Mouse (Mus musculus): ENCODE data around the gene Ngp. TPM values are rescaled to one million over a fixed set of nuclear protein-coding genes. Genes with fewer than 3 reads are reported as not detected.

Gene Ngp
- polyA plus RNA-seq, 1 experiment from 2014 or later: not detected

DNA sequence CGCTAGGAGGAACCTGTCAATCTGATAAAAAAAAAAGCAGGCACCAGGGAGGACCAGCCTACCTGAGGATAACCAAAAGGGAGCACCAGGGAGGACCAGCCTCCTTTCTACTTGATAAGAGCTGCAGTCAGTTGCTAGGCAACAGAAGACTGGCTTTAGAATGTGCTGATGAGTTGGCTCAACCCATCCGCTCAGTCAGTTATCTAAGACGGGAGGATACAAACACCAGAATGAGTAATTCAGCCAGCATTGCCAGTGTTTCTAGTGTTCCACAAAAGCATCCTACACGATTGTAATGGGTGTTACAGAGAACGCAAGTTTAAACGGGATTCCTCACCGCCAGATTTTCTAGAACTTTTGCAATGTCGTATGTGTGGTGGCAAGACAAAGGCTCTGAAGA lies 11.7 kb downstream of the Ngp start:
- no peak for TF ChIP-seq CTCF (IDR thresholded peaks at IDR 0.05)
- CTCF ChIA-PET: no interaction called here
- POLR2A ChIA-PET: interaction anchor here (0.6 kb wide), 2 partner anchors 17 to 55 kb away, joined by 3 read pairs; no protein-coding TSS in a partner anchor
- no peaks in the 10 kb centered on the region for H3K27me3 ChIP-seq
- in situ Hi-C loops (cut with MboI; ENCODE audit: low pct_unique_long_range_greater_than_20kb): loop anchor here (10.0 kb wide), 1 partner anchor 194 kb away; the partner anchor contains the start of gene Nradd
- no peak for ATAC-seq
- DNase-seq (ENCODE audit: low read depth, low spot score): no peak

DNA sequence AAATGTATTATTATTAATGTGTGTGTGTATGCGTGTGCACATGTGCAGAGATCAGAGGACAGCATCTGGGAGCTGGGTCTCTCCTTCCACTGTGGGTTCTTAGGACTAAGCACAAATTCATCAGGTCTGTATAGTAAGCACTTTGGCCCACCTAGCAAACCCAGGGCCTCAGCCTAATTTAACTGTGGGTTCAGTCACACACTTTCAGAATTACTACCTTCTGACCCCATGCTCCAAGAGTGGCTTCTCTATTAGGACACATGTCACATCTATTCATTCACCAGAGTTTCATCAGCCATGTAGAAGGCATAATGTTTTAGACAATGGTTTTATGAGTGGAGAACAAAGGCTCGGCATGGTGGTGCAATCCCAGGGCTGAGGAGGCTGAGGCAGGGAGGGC lies 13.5 kb downstream of the Ngp start:
- in situ Hi-C loops (cut with MboI; ENCODE audit: low pct_unique_long_range_greater_than_20kb): loop anchor here (10.0 kb wide), 1 partner anchor 192 kb away; the partner anchor contains the start of gene Nradd
- ChIA-PET CTCF (no interaction called here), POLR2A (no interaction called here)
- ATAC-seq: no peak
- DNase-seq (ENCODE audit: low read depth, low spot score): no peak
- no peaks in the 10 kb centered on the region for H3K27me3 ChIP-seq
- no peak for TF ChIP-seq CTCF (IDR thresholded peaks at IDR 0.05)

DNA sequence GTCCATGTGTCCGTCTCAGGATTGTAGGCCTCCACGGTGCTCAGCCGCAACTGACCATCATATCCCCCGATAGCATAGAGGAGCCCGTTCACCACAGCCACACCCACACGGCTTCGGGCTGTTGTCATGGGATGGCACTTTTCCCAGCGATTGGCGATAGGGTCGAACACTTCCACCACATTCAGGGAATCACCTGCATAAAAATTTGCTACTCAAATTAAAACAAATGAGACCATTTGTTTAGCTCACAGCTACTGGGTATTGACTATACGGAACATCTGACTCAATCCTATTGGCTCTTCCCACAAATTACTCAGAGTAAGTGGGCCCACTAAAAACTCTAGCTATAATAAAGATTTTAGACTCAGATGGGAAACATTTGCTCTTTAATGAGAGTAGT lies 16.5 kb downstream of the Ngp start:
- CTCF ChIA-PET: no interaction called here
- H3K27me3 ChIP-seq: no peaks in the 10 kb centered on the region
- POLR2A ChIA-PET: no interaction called here
- no peak for TF ChIP-seq CTCF (IDR thresholded peaks at IDR 0.05)
- no peak for DNase-seq (ENCODE audit: low read depth, low spot score)
- no peak for ATAC-seq
- in situ Hi-C loops (cut with MboI; ENCODE audit: low pct_unique_long_range_greater_than_20kb): loop anchor here (10.0 kb wide), 1 partner anchor 189 kb away; the partner anchor contains the start of gene Nradd

- ATAC-seq (no peak), DNase-seq (ENCODE audit: low read depth, low spot score) (no peak)
- POLR2A ChIA-PET: no interaction called here
- in situ Hi-C loops (cut with MboI; ENCODE audit: low pct_unique_long_range_greater_than_20kb): loop anchor here (10.0 kb wide), 1 partner anchor 335 kb away; no protein-coding TSS in a partner anchor
- no peaks in the 10 kb centered on the region for H3K27me3 ChIP-seq
- no peak for TF ChIP-seq CTCF (IDR thresholded peaks at IDR 0.05)
- CTCF ChIA-PET: interaction anchor here (0.7 to 2.4 kb wide), 5 partner anchors 9 to 341 kb away, joined by 3 to 19 read pairs (median 3); no protein-coding TSS in a partner anchor
These were observed 20.5 kb downstream of the Ngp start for GRCm38 (mm10) chr9:110440049-110440448.

DNA sequence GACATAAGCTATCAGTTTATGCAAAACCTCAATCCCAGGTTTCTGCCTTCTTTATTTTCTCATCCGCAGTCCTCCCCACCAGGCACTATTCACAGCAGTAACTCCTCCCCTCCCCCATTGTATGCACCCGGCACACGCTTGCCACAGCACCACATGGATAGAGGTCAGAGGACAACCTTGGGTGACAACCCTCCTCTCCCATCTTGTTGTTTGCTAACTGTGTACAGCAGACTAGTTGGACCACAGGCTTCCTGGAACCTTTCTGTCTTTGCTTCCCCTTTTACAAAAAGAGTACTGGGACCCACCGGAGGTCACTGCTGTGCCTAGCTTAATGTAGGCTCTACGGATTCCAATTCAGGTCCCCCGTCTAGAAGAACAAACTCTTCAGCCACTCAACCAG lies 21.0 kb downstream of the Ngp start:
- no peak for ATAC-seq
- H3K27me3 ChIP-seq: no peaks in the 10 kb centered on the region
- in situ Hi-C loops (cut with MboI; ENCODE audit: low pct_unique_long_range_greater_than_20kb): loop anchor here (10.0 kb wide), 1 partner anchor 334 kb away; no protein-coding TSS in a partner anchor
- DNase-seq (ENCODE audit: low read depth, low spot score): no peak
- TF ChIP-seq CTCF (IDR thresholded peaks at IDR 0.05): no peak
- ChIA-PET CTCF (interaction anchor here (0.7 to 1.7 kb wide), 4 partner anchors 17 to 341 kb away, joined by 3 to 4 read pairs (median 3); no protein-coding TSS in a partner anchor), POLR2A (no interaction called here)

GRCm38 (mm10) chr9:110448356-110448755 lies 28.8 kb downstream of the Ngp start:
- no peak for ATAC-seq
- H3K27me3 ChIP-seq: no peaks in the 10 kb centered on the region

DNA sequence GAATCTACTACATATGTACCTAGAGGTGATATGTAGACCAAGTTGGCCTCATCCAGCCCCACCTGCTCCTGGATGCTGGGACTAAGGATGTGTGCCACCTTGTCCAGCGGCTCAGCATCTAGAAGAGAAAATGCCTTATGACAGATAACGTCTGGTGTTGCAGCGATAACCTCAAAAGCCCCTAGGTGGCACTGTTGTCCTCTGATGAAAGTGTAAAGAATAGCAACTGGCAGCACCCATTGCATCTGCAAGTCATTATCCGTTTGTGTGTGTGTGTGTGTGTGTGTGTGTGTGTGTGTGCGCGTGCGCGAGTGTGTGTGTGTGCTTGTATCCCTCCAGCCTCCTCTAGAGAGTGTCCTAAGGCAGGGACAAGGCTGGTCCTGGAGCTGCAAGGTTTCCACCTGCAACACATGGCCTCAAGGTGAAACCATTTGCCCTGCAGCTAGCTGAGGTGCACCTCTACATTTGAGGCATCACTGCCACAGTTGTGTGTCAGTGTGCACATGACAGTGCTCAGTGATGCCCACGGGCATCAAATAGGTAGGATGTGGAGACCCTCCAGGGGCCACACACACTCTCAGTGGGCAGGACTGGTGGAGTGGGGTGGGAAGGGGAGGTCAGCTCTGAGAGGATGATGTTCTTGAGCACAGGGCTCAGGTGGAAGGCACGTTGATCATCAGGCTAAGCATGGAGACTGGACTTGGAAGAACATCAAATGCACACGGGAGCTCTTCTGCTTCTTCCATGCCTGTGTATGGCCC lies 29.5 kb downstream of the Ngp start:
- peak; percentile 81 for TF ChIP-seq CTCF (IDR thresholded peaks at IDR 0.05)
- H3K27me3 ChIP-seq: no peaks in the 10 kb centered on the region
- in situ Hi-C loops (cut with MboI; ENCODE audit: low pct_unique_long_range_greater_than_20kb): loop anchor here (10.0 kb wide), 1 partner anchor 326 kb away; no protein-coding TSS in a partner anchor
- ATAC-seq: no peak
- ChIA-PET CTCF (interaction anchor here (0.6 to 3.4 kb wide), 17 partner anchors 9 to 333 kb away, joined by 3 to 19 read pairs (median 3); no protein-coding TSS in a partner anchor), POLR2A (interaction anchor here (0.6 to 1.4 kb wide), 6 partner anchors 10 to 185 kb away, joined by 3 to 4 read pairs (median 3); no protein-coding TSS in a partner anchor)
- DNase-seq (ENCODE audit: low read depth, low spot score): peak; percentile 31

More at GRCm38 (mm10) chr9:110448356-110448755, 28.8 kb downstream of the Ngp start:
- ChIA-PET POLR2A (interaction anchor here (0.6 to 1.4 kb wide), 3 partner anchors 17 to 82 kb away, joined by 3 read pairs; no protein-coding TSS in a partner anchor), CTCF (interaction anchor here (0.7 to 3.4 kb wide), 9 partner anchors 9 to 267 kb away, joined by 3 to 19 read pairs (median 3); partner anchors contain the start of gene Ngp)
- no peak for DNase-seq (ENCODE audit: low read depth, low spot score)
- TF ChIP-seq CTCF (IDR thresholded peaks at IDR 0.05): no peak
- in situ Hi-C loops (cut with MboI; ENCODE audit: low pct_unique_long_range_greater_than_20kb): loop anchor here (10.0 kb wide), 1 partner anchor 326 kb away; no protein-coding TSS in a partner anchor

DNA sequence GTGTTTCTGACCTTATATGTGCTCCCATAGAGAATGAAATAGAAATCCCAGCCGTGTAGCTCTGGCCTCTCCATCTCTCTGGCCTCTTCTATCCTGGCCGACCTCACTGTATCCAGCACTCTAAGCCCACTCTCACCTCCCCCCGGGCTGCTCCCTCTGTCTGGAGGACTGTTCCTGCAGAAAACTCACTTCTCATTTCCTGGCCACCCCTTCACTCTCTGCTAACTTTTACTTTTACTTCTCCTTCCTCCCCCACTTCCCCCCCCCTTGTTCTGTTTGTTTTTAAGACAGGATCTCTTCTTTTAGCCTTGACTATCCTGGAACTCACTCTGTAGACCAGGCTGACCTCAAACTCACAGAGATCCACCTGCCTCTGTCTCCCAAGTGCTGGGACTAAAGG lies 33.0 kb downstream of the Ngp start:
- in situ Hi-C loops (cut with MboI; ENCODE audit: low pct_unique_long_range_greater_than_20kb): no loop called here
- DNase-seq (ENCODE audit: low read depth, low spot score): no peak
- no peaks in the 10 kb centered on the region for H3K27me3 ChIP-seq
- ATAC-seq: no peak
- ChIA-PET CTCF (no interaction called here), POLR2A (no interaction called here)
- TF ChIP-seq CTCF (IDR thresholded peaks at IDR 0.05): no peak

DNA sequence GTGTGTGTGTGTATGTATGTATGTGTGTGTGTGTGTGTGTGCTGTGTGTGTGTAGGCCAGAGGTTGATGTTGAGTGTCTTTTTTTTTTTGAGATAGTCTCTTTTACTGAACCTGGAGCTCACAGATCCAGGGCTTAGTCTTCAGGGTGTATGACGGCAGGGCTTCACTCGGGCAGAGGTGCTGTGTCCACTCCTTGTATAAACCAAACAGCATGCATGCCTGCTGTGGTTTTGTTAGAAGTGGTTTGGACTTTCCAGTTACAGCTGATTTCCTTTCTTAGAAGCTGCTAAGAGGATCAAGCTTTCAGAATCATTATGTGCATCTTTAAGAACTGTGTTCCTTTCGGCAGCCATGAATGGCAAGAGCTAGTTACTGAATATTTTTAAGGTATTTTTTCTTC lies 38.4 kb downstream of the Ngp start:
- TF ChIP-seq CTCF (IDR thresholded peaks at IDR 0.05): no peak
- CTCF ChIA-PET: interaction anchor here (0.9 to 3.0 kb wide), 2 partner anchors 9 to 10 kb away, joined by 3 to 9 read pairs; no protein-coding TSS in a partner anchor
- DNase-seq (ENCODE audit: low read depth, low spot score) (no peak), ATAC-seq (no peak)
- in situ Hi-C loops (cut with MboI; ENCODE audit: low pct_unique_long_range_greater_than_20kb): no loop called here
- POLR2A ChIA-PET: no interaction called here
- no peaks in the 10 kb centered on the region for H3K27me3 ChIP-seq

- POLR2A ChIA-PET: interaction anchor here (0.6 kb wide), 1 partner anchor 17 kb away, joined by 3 read pairs; no protein-coding TSS in a partner anchor
- ATAC-seq: no peak
- no peak for DNase-seq (ENCODE audit: low read depth, low spot score)
- no peak for TF ChIP-seq CTCF (IDR thresholded peaks at IDR 0.05)
- H3K27me3 ChIP-seq: no peaks in the 10 kb centered on the region
- CTCF ChIA-PET: interaction anchor here (0.8 to 3.0 kb wide), 3 partner anchors 8 to 19 kb away, joined by 3 to 9 read pairs (median 3); no protein-coding TSS in a partner anchor
- in situ Hi-C loops (cut with MboI; ENCODE audit: low pct_unique_long_range_greater_than_20kb): no loop called here
These were observed 39.7 kb downstream of the Ngp start for GRCm38 (mm10) chr9:110459145-110459727.

Measured in Patski (cell line).